Mouse (Mus musculus): Measurements from ENCODE around the gene Bicc1.

GRCm38 (mm10) chr10:70949254-70950104 is 210.0 kb downstream of the Bicc1 start:
- TF ChIP-seq CTCF (conservative IDR thresholded peaks at IDR 0.05; ENCODE audit: insufficient read depth, insufficient read length, low read depth, low read length) (no peak), POLR2A (IDR thresholded peaks at IDR 0.05; ENCODE audit: low read depth, low read length) (no peak)
